Mouse (Mus musculus): ENCODE data around the gene Hyal3. TPM values are rescaled to one million over a fixed set of nuclear protein-coding genes. Genes with fewer than 3 reads are reported as not detected.

Gene Hyal3
- polyA plus RNA-seq, 1 experiment from 2014 or later, result 1.4 TPM

GRCm38 (mm10) chr9:107540420-107540819 is 40.2 kb upstream of the Hyal3 start:
- Histone ChIP-seq H3K27me3 (ENCODE audit: insufficient read depth, low read length) (no peaks in the 10 kb centered on the region), H3K4me1 (ENCODE audit: insufficient read depth) (peaks cover 19% of the 10 kb centered on the region), H3K4me3 (ENCODE audit: low read depth, low read length) (no peak overlapping the region), H3K9ac (no peak overlapping the region), H3K36me3 (ENCODE audit: insufficient read depth) (peaks cover 59% of the 10 kb centered on the region), H3K4me2 (peak overlapping the region; percentile 97; the same call in 1 of the 2 replicates), H3K27ac (ENCODE audit: low read depth) (no peak overlapping the region), H3K9me3 (ENCODE audit: low read depth, low read length) (no peaks in the 10 kb centered on the region)
- ATAC-seq (ENCODE audit: insufficient read depth) (no peak), DNase-seq (no peak)
- WGBS, result 60% methylated on average over 4 of the region's 4 CpGs
- TF ChIP-seq CTCF (IDR thresholded peaks at IDR 0.05; ENCODE audit: low read depth), result no peak

- Histone ChIP-seq H3K27me3 (ENCODE audit: insufficient read depth, low read length) (no peaks in the 10 kb centered on the region), H3K4me1 (ENCODE audit: insufficient read depth) (peaks cover 13% of the 10 kb centered on the region), H3K36me3 (ENCODE audit: insufficient read depth) (peaks cover 62% of the 10 kb centered on the region), H3K27ac (ENCODE audit: low read depth) (no peak overlapping the region; the same call in 1 of the 2 replicates), H3K9me3 (ENCODE audit: low read depth, low read length) (no peaks in the 10 kb centered on the region), H3K4me3 (ENCODE audit: low read depth, low read length) (peak overlapping the region; percentile 63), H3K9ac (peak overlapping the region; percentile 32), H3K4me2 (peak overlapping the region; percentile 97)
- no peak for TF ChIP-seq CTCF (IDR thresholded peaks at IDR 0.05; ENCODE audit: low read depth)
- ATAC-seq (ENCODE audit: insufficient read depth) (no peak; the same call in 1 of the 2 replicates), DNase-seq (no peak)
- WGBS, result 18% methylated on average over 10 of the region's 10 CpGs
Observed at GRCm38 (mm10) chr9:107541005-107541404, 39.6 kb upstream of the Hyal3 start.

DNA sequence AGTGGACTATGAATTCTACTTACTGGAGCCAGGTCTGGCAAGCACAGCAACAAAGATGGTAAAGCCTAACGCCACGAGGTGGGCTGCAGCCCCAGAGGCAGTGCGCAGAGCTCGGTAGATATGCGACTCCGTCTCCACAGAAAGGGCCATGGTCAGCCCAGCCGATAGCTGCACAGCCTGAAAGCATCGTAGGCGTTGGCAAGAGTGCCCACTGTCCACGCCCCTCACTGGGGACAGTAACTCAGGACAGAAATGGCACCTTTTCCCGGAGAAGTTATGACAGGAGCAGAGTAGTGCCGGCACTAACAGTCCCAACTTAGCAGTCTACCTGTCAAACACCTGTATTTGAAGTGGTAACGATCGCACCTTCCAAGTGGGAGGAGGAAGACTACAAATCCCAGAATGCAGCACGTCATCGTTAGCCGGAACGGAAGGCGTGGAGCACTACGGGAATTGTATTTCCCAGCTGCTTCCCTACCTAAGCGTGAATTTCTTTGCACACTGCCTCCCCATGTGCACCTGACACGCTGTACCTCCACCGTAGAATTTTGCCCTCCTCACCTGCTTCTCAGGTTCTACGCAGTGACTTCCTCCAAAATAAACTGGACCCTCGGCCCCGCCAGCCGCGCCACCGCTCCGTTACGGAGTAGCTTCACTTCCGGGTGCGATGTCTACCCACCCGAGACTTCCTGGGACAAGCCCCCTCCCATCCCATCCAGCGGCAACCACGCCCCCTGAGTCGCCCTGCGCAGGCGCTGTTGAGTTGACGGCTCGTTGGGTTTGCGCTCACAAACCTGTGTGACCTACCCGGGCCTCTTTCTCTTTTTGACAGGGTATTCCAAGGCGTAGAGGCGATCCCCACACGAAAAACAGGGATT is 38.9 kb upstream of the Hyal3 start, which contains the start of the genes Cyb561d2 and Nprl2:
Cyb561d2 (minus strand) TSS at position 720 of the 878 bp plus-strand sequence.
Nprl2 (plus strand) TSS at position 753 of the 878 bp plus-strand sequence.
- Histone ChIP-seq H3K27me3 (ENCODE audit: insufficient read depth, low read length) (no peaks in the 10 kb centered on the region), H3K36me3 (ENCODE audit: insufficient read depth) (peaks cover 59% of the 10 kb centered on the region)
- WGBS, result under 1% methylated on average over 46 of the region's 46 CpGs

DNA sequence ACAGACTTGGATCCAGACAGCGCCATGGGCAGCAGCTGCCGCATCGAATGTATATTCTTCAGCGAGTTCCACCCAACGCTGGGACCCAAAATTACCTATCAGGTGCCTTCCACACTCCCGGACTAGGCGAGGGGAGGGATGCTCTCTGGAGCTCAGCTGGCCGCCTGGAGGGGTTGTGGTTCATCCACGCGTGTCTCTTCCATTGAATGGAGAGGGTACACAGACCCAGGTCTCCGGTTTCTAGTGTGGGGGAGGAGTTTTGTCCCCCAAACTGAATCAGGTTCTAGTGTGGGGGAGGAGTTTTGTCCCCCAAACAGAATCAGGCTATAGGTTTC is 38.3 kb upstream of the Hyal3 start:
- DNase-seq, result no peak
- Histone ChIP-seq H3K9me3 (ENCODE audit: low read depth, low read length) (no peaks in the 10 kb centered on the region), H3K4me3 (ENCODE audit: low read depth, low read length) (peak overlapping the region; percentile 63), H3K4me2 (peak overlapping the region; percentile 97), H3K9ac (peak overlapping the region; percentile 61), H3K27ac (ENCODE audit: low read depth) (peak overlapping the region; percentile 18; the same call in 1 of the 2 replicates), H3K27me3 (ENCODE audit: insufficient read depth, low read length) (no peaks in the 10 kb centered on the region), H3K36me3 (ENCODE audit: insufficient read depth) (peaks cover 52% of the 10 kb centered on the region), H3K4me1 (ENCODE audit: insufficient read depth) (peaks cover 11% of the 10 kb centered on the region)
- WGBS, result 2% methylated on average over 11 of the region's 11 CpGs
- no peak for TF ChIP-seq CTCF (IDR thresholded peaks at IDR 0.05; ENCODE audit: low read depth)
- ATAC-seq (ENCODE audit: insufficient read depth), result peak; percentile 33; the same call in 1 of the 2 replicates

More for the DNA sequence above, 38.9 kb upstream of the Hyal3 start, which contains the start of the genes Cyb561d2 and Nprl2:
- peak within 1 kb of the TSS; percentile 18; the same call in 1 of the 2 replicates for H3K27ac ChIP-seq (ENCODE audit: low read depth)
- H3K4me2 ChIP-seq, result peak within 1 kb of the TSS; percentile 97
- peak; percentile 96 for DNase-seq
- TF ChIP-seq CTCF (IDR thresholded peaks at IDR 0.05; ENCODE audit: low read depth), result no peak
- ATAC-seq (ENCODE audit: insufficient read depth), result peak; percentile 81
- peak within 1 kb of the TSS; percentile 61 for H3K9ac ChIP-seq
- H3K4me3 ChIP-seq (ENCODE audit: low read depth, low read length), result peak within 1 kb of the TSS; percentile 63
- H3K9me3 ChIP-seq (ENCODE audit: low read depth, low read length), result no peaks in the 10 kb centered on the region
- peaks cover 9% of the 10 kb centered on the region; the same call in 1 of the 2 replicates for H3K4me1 ChIP-seq (ENCODE audit: insufficient read depth)

- TF ChIP-seq CTCF (IDR thresholded peaks at IDR 0.05; ENCODE audit: low read depth), result no peak
- Histone ChIP-seq H3K4me3 (ENCODE audit: low read depth, low read length) (peak overlapping the region; percentile 63), H3K4me1 (ENCODE audit: insufficient read depth) (peaks cover 14% of the 10 kb centered on the region), H3K9ac (peak overlapping the region; percentile 61), H3K27ac (ENCODE audit: low read depth) (no peak overlapping the region; the same call in 1 of the 2 replicates), H3K4me2 (peak overlapping the region; percentile 97), H3K27me3 (ENCODE audit: insufficient read depth, low read length) (no peaks in the 10 kb centered on the region), H3K36me3 (ENCODE audit: insufficient read depth) (peaks cover 48% of the 10 kb centered on the region), H3K9me3 (ENCODE audit: low read depth, low read length) (no peaks in the 10 kb centered on the region)
- DNase-seq, result no peak
- ATAC-seq (ENCODE audit: insufficient read depth), result no peak
- 33% methylated on average over 8 of the region's 8 CpGs for WGBS
Observed at GRCm38 (mm10) chr9:107542721-107543120, 37.9 kb upstream of the Hyal3 start.

- DNase-seq (no peak), ATAC-seq (ENCODE audit: insufficient read depth) (no peak)
- H3K4me1 ChIP-seq (ENCODE audit: insufficient read depth), result peaks cover 14% of the 10 kb centered on the region
- peaks cover 43% of the 10 kb centered on the region for H3K36me3 ChIP-seq (ENCODE audit: insufficient read depth)
- H3K9ac ChIP-seq, result no peak overlapping the region
- H3K27me3 ChIP-seq (ENCODE audit: insufficient read depth, low read length), result no peaks in the 10 kb centered on the region
- no peaks in the 10 kb centered on the region for H3K9me3 ChIP-seq (ENCODE audit: low read depth, low read length)
- H3K27ac ChIP-seq (ENCODE audit: low read depth), result no peak overlapping the region
- no peak overlapping the region for H3K4me2 ChIP-seq
- WGBS, result 72% methylated on average over 11 of the region's 11 CpGs
- 0 out of 2 replicates have a peak overlapping the region, but pooled peaks have one; percentile 63 for H3K4me3 ChIP-seq (ENCODE audit: low read depth, low read length)
- no peak for TF ChIP-seq CTCF (IDR thresholded peaks at IDR 0.05; ENCODE audit: low read depth)
Observed at GRCm38 (mm10) chr9:107543299-107543698, 37.3 kb upstream of the Hyal3 start.

DNA sequence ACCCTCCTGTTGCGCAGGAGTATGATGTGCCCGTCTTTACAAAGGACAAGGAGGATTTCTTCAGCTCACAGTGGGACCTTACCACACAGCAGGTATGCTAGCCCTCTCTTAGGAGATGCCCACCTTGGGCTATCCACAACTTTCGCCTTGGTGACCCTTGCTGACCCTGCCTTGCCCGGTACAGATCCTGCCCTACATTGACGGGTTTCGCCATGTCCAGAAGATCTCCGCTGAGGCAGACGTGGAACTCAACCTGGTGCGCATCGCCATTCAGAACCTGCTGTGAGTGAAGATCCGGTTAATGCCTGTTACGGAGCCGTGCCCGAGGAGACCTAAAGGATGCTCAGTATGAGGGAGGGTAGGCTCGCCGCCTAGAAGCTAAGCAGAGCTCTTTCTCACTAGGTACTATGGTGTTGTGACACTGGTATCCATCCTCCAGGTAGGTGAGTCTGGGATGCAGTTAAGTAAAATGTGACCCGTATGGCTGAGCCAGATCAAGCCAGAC is 36.4 kb upstream of the Hyal3 start:
- no peak overlapping the region for H3K27ac ChIP-seq (ENCODE audit: low read depth)
- WGBS, result 94% methylated on average over 17 of the region's 17 CpGs

More for the DNA sequence above, 36.4 kb upstream of the Hyal3 start:
- TF ChIP-seq CTCF (IDR thresholded peaks at IDR 0.05; ENCODE audit: low read depth), result no peak
- DNase-seq (no peak), ATAC-seq (ENCODE audit: insufficient read depth) (no peak)
- H3K4me1 ChIP-seq (ENCODE audit: insufficient read depth), result peaks cover 14% of the 10 kb centered on the region
- no peaks in the 10 kb centered on the region for H3K9me3 ChIP-seq (ENCODE audit: low read depth, low read length)
- H3K27me3 ChIP-seq (ENCODE audit: insufficient read depth, low read length), result no peaks in the 10 kb centered on the region
- H3K4me2 ChIP-seq, result no peak overlapping the region
- no peak overlapping the region for H3K9ac ChIP-seq
- H3K4me3 ChIP-seq (ENCODE audit: low read depth, low read length), result no peak overlapping the region
- peaks cover 33% of the 10 kb centered on the region for H3K36me3 ChIP-seq (ENCODE audit: insufficient read depth)

Measured in lung, embryonic 14.5 days (tissue).